Comparison of ENCODE assay signal across 9 mouse cellular contexts in genomic region chr1:134222122-134223055, GRCm38 (mm10). TPM values are rescaled to one million over a fixed set of nuclear protein-coding genes. Genes with fewer than 3 reads are reported as not detected.
DNase-seq lines count a peak whose midpoint lies in the region; ATAC-seq and TF ChIP-seq lines count a peak whose summit lies in the region.
"Had no signal": no experiment of that assay in that cellular context is flagged by ENCODE, and none has a peak within 500 bp of the region (broad histone marks: within the 10 kb centered on the region; RNA-seq: fewer than 3 reads in every experiment).

No protein-coding gene starts in this region.

- H3K9ac ChIP-seq in heart, adult 2 months (ENCODE audit: low read depth, low read length): no peak overlapping the region
- H3K9ac ChIP-seq in lung, embryonic 16.5 days (ENCODE audit: low read length): no peak overlapping the region
- H3K9ac ChIP-seq: limb, embryonic 13.5 days had no signal

- peaks cover 8% of the 10 kb centered on the region for H3K4me1 ChIP-seq in heart, adult 2 months (ENCODE audit: control insufficient read depth, insufficient read depth, low read length)
- peaks cover 7% of the 10 kb centered on the region; the same call in 1 of the 2 replicates for H3K4me1 ChIP-seq in lung, embryonic 16.5 days (replicated peaks; ENCODE audit: control insufficient read depth, insufficient read depth, low read length)

- peak; percentile 68 for DNase-seq in MN1 (ENCODE audit: low spot score)
- peak; percentile 73 to 82 for DNase-seq in heart, adult 2 months
- peak; percentile 63 to 70 for DNase-seq in kidney, adult 8-10 months
- DNase-seq in embryo, embryonic 9.5 days (ENCODE audit: extremely low spot score): no peak
- DNase-seq in urinary bladder, adult 18-20 months (ENCODE audit: low spot score in 2 of 2): no peak
- DNase-seq in left cerebral cortex, adult 2 months (ENCODE audit: extremely low spot score in 1 of 2, low spot score in 2 of 2): no peak
- no peak for DNase-seq in cerebellum, adult 8-10 months

- no peak for TF ChIP-seq POLR2A in heart, adult 2 months (IDR thresholded peaks at IDR 0.05; ENCODE audit: insufficient read depth, low read depth, low read length)

- no peak for TF ChIP-seq CTCF in heart, adult 2 months (IDR thresholded peaks at IDR 0.05)
- TF ChIP-seq CTCF in left cerebral cortex, adult 2 months (IDR thresholded peaks at IDR 0.05): no peak

- H3K4me3 ChIP-seq in heart, adult 2 months: no peak overlapping the region
- H3K4me3 ChIP-seq in lung, embryonic 16.5 days (ENCODE audit: low read length): no peak overlapping the region
- no peak overlapping the region for H3K4me3 ChIP-seq in left cerebral cortex, adult 2 months
- H3K4me3 ChIP-seq: limb, embryonic 13.5 days had no signal

- peak; percentile 77 for ATAC-seq in lung, embryonic 16.5 days (ENCODE audit: low read depth)

- H3K79me2 ChIP-seq in heart, adult 2 months (replicated peaks; ENCODE audit: control insufficient read depth, insufficient read depth, low read length): no peaks in the 10 kb centered on the region

- WGBS in heart, adult 2 months: 18% methylated on average over 8 of the region's 8 CpGs
- 34% methylated on average over 8 of the region's 8 CpGs for WGBS in lung, embryonic 16.5 days

- no peak overlapping the region for H3K4me2 ChIP-seq in lung, embryonic 16.5 days (ENCODE audit: low read depth, low read length)
- H3K4me2 ChIP-seq: limb, embryonic 13.5 days had no signal

- H3K36me3 ChIP-seq in heart, adult 2 months (ENCODE audit: control insufficient read depth, insufficient read depth, low read length): no peaks in the 10 kb centered on the region
- H3K36me3 ChIP-seq in lung, embryonic 16.5 days (ENCODE audit: control insufficient read depth, insufficient read depth, low read length): no peaks in the 10 kb centered on the region
- H3K36me3 ChIP-seq: limb, embryonic 13.5 days had no signal

- no peaks in the 10 kb centered on the region for H3K9me3 ChIP-seq in lung, embryonic 16.5 days (ENCODE audit: control insufficient read depth, low read length)
- H3K9me3 ChIP-seq: limb, embryonic 13.5 days had no signal

- peak overlapping the region; percentile 77 for H3K27ac ChIP-seq in heart, adult 2 months
- H3K27ac ChIP-seq in lung, embryonic 16.5 days (ENCODE audit: low read length): no peak overlapping the region
- no peak overlapping the region for H3K27ac ChIP-seq in left cerebral cortex, adult 2 months
- H3K27ac ChIP-seq: limb, embryonic 13.5 days had no signal

- TF ChIP-seq EP300 in heart, adult 2 months (IDR thresholded peaks at IDR 0.05; ENCODE audit: insufficient read depth, low read depth, low read length): no peak

- intact Hi-C loops in heart, adult 2 months (cut with DNase I): no loop called here
- intact Hi-C loops in left cerebral cortex, adult 2 months (cut with DNase I): no loop called here

- H3K27me3 ChIP-seq in heart, adult 2 months (ENCODE audit: control insufficient read depth, insufficient read depth, low read length): no peaks in the 10 kb centered on the region
- H3K27me3 ChIP-seq in lung, embryonic 16.5 days (ENCODE audit: control insufficient read depth, insufficient read depth, low read depth, low read length): no peaks in the 10 kb centered on the region
- H3K27me3 ChIP-seq: limb, embryonic 13.5 days had no signal

RNA-seq across cellular contexts. Expression of gene Adora1, which starts 12.8 kb away (rescaled TPM):
- total RNA-seq in heart, adult 2 months (2021): 10 to 100 TPM in 1 of 2 experiments, 1 to 10 TPM in 1; 9.6 to 15.0 TPM
- 18.6 and 19.4 TPM in 2 replicates for polyA plus RNA-seq in heart, adult 2 months (2012; rRNA removed)
- polyA plus RNA-seq in lung, embryonic 16.5 days (2015; fragmentation: Nextera tagmentation; extraction: Ambion mirVana): 8.4 and 9.0 TPM in 2 replicates
- total RNA-seq in left cerebral cortex, adult 2 months (2021): 100 to 1,000 TPM; 180 to 188 TPM

RNA-seq across cellular contexts. Expression of gene Mybph, which starts 29.1 kb away (rescaled TPM):
- total RNA-seq in heart, adult 2 months (2021): not detected
- polyA plus RNA-seq in heart, adult 2 months (2012; rRNA removed): 0.16 and 0.18 TPM in 2 replicates
- polyA plus RNA-seq in lung, embryonic 16.5 days (2015; fragmentation: Nextera tagmentation; extraction: Ambion mirVana): 1.3 and 2.5 TPM in 2 replicates
- under 1 TPM in 1 of 2 experiments, not detected in 1; 0.25 TPM for total RNA-seq in left cerebral cortex, adult 2 months (2021)

RNA-seq across cellular contexts. Expression of gene Chil1, which starts 40.4 kb away (rescaled TPM):
- total RNA-seq in heart, adult 2 months (2021): under 1 TPM; 0.94 to 0.96 TPM
- polyA plus RNA-seq in heart, adult 2 months (2012; rRNA removed): 1.7 and 2.7 TPM in 2 replicates
- 1.2 and 2.0 TPM in 2 replicates for polyA plus RNA-seq in lung, embryonic 16.5 days (2015; fragmentation: Nextera tagmentation; extraction: Ambion mirVana)
- 10 to 100 TPM; 14.0 TPM for total RNA-seq in left cerebral cortex, adult 2 months (2021)

Comparison
In these comparisons a context has a peak if more than half of its experiments do, and no peak if none do; other contexts are left out.
1. DNase-seq: peak in MN1 (single experiment), heart, adult 2 months (2 of 2) and kidney, adult 8-10 months (2 of 2); none in embryo, embryonic 9.5 days (single experiment), urinary bladder, adult 18-20 months (0 of 2), left cerebral cortex, adult 2 months (0 of 2) and cerebellum, adult 8-10 months (single experiment).
2. RNA of gene Adora1, which starts 12.8 kb away (total RNA-seq): 180 to 188 TPM in left cerebral cortex, adult 2 months; 9.6 to 15.0 TPM in heart, adult 2 months; every median in the first group is over 10 times any median in the second.
3. RNA of gene Chil1, which starts 40.4 kb away (total RNA-seq): 14.0 TPM in left cerebral cortex, adult 2 months; 0.94 to 0.96 TPM in heart, adult 2 months; every median in the first group is over 4 times any median in the second.